Mouse (Mus musculus): ENCODE results near the gene Ccdc63.
"Not testable (repeated sequence)": the region's sequence is repeated elsewhere in the genome, so short reads cannot be mapped to it uniquely, and the experiment has no call there.

The Ccdc63 gene

DNA sequence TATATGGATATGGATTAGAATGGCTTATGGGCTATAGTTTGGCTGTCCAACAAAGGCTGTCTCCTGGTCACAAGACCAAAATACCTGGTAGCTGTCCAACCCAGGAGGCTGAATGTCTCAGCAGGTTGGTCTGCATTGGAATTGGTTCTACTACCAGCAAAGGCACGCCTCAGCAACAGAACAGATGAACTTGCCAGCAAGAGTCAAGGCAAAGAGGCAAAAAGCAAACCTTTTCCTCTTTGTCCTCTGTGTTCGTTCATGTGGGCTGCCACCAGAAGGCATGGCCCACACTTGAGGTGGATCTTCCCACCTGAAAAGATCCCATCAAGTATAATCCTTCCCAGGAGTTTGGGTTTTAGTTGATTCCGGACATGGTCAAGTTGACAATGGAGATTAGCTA is at the start of gene Ccdc63:
Gene Ccdc63 (minus strand): TSS at position 101 of the 400 bp plus-strand sequence.
- no peak for DNase-seq

DNA sequence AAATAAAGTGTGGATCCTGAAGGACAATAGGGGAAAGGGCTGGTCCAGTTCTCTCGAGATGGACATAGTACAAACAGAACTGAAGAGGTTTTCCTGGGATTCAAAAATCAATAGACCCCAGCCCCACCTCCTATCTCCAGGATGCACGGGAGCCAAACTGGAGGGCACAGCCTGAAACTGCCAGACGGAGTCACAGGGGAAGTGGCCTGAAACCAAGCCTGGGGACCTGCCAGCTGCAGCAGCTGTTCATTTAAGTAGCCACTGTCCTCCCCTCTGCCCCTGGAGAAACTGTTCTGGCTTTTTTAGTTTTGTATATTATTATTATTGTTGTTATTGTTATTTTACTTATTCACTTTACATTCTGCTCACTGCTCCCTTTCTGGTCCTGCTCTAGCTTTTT is 48.5 kb upstream of the Ccdc63 start:
- DNase-seq = no peak

DNA sequence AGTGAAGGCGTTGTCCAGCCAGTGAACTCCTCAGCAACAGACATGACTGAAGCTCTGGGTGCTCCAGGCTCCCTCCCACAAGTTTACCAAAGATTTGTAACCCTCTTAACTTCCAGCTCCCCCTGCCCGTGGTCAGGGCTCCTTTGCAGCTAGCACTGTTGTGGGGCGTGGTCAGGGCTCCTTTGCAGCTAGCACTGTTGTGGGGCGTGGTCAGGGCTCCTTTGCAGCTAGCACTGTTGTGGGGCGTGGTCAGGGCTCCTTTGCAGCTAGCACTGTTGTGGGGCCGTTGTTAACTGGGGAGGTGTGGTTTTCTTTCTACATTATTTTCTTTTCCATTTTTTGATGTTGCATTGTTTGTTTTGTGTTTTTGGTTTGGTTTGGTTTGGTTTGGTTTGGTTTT is 44.2 kb upstream of the Ccdc63 start:
- not testable (repeated sequence) for DNase-seq

DNA sequence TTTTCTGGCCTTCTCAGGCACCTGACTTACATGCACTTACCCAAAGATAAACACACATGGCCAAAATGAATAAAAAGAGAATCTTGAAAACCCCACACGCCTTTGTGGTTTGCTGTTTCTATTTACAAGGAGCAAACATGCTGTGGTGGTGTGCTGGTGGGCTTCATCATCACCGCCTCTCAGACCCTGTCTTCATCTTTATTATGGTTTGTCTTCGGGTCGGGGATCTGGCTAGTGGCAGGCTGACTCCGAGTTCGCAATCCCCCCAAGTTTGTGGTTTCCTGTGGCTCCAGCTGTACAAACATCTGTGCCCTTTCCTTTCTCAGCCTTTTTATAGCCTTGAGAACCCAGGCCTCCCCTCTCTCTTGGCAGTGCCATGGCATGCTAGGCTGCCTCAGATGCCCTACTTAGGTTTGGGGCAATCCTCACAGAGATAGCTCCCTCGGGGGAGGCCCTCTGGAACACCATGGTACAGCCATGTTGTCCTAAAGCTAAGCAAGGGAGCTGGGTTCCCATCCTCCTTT is 43.7 kb upstream of the Ccdc63 start:
- no peak for DNase-seq

DNA sequence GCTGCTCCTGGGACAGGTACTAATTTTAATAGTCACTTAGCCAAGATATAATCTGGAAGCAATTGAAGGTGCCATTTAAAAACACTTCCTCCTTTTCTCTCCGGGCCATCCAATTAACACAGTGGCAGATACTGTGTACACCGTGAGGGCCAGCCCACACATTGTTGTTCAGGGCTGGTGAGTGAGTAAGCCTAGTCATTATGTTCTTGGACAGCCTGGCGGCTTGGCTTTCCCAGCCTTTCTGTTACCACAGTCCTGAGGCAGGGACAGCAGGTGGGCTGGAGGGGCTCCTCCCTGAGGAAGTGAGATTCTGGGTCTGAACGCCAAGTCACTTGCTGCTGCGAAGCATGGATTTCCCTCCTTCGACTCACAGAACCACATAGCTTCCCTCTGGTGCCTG is 39.0 kb upstream of the Ccdc63 start:
- no peak for DNase-seq

DNA sequence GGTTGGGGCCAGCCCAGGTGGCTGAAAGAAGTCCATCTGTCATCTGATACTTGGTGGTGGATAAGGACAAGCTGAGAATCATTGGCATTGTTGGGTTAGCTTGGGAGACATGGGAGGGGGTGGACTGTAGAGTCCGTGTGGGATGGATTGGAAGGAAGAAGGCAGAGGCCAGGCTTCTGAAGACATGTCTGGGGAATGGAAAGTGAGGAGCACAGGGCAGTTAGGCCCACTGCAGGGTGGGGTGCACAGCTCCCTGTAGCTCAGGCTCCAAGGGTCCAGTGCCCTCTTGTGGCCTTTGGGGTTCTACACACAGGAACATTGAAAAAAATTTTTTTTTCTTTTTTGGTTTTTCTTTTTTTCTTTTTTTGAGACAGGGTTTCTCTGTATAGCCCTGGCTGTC is 35.8 kb upstream of the Ccdc63 start:
- peak; percentile 60 for DNase-seq

DNA sequence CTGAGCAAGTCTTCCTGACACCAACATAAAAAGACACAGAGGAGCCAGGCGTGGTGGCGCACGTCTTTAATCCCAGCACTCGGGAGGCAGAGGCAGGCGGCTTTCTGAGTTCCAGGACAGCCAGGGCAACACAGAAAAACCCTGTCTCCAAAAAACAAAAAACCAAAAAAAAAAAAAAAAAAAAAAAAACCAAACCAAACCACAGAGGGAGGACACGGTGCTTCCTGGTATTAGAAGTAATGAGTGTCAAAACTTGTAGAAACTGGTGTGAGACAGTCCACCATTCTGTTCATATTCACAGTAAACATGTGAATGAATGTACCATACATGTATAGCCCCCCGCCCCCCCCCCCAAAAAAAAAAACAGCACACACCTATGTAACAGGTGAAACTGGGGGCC is 35.3 kb upstream of the Ccdc63 start:
- no peak for DNase-seq

DNA sequence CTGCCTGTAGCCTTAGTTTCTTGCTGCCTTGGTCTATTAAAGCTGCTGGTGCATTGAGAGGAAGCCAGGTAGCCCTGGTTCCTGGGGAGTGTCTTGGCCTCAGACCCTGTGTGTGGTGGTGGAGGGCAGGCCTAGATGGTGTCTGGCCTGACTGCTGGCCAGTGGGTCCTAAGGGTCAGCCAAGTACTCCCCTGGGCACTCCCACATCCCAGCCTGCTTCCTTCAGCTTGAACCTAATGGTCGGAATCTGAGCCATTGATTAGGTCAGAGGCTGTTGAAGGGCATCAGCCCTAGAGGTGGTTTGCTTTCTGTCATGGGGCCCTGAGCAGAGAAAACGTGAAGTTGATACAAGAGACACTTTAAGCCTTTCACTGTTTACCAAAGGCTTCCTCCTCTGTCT is 34.8 kb upstream of the Ccdc63 start:
- DNase-seq = no peak

DNA sequence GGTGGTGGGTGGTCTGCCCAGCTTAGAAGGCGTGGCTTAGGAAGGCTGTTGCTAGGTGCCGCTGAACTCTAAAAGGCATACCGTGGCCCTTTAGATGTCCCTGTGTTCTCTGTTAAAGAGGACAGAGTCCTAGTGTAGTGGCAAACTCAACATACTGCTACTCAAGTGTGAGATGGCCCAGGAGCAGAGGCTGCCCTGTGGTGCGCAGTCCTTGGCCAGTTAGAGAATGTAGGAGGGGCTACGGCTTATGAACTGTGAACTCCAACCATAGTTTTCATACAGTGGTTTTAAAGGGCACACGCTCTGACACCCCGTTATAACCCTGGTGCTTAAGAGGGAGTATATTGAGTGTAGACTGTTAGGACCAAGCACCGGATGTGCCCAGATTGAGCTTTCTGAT is 30.4 kb upstream of the Ccdc63 start:
- DNase-seq = no peak

DNA sequence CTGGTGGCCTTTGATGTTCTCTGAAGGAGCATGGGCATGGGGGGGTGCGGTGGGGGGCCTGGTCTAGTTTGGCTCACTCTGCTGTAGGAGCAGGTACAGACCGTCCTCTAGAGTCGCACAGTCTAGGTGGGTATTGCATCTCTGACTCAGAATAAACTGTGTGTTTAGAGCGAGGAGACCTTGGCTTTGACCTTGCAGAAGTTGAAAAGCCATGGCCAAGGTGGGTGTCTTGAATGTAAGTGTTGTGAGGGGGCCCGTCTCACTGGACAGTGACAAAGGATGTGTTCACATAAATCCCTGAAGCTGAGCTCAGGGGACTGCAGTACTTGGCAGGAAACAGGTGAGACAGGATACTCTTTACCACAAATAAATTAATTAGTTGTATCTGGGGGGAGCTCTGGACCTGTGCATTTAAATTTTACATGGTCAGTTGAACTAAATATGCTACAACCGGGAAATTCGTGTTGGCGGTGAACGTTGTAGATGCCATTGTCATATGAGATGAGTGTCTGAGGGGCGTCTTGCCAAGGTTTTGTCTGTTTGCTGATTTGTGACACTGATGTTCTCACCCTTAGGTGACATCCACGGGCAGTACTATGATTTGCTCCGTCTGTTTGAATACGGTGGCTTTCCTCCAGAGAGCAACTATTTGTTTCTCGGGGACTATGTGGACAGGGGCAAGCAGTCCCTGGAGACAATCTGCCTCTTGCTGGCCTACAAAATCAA is 27.9 kb upstream of the Ccdc63 start:
- DNase-seq = no peak

DNA sequence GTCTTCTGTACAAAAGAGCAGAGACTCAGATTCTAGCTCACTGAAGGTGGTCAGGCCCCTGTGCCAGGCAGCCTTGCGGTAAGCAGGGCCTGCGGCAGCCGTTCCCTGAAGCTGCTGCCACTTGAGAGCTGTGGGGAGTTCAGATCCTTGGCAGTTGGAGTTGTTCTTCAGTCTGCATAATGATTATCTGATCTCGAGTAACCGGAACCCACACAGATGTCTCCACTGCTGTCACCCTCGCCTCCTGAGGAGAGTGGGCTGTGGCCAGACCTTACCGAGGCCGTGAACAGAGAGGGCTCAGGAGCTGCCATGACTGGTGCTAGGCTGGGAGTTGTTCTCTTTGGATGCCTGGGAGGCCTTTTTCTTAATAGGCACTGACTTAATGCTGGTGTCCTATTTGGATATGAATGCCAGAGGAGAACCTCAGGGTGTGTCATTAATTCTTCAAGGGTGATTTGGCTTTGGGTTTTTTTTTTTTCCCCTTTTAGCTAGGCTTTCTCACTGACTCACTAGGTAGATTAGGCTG is 26.1 kb upstream of the Ccdc63 start:
- peak; percentile 58 for DNase-seq

DNA sequence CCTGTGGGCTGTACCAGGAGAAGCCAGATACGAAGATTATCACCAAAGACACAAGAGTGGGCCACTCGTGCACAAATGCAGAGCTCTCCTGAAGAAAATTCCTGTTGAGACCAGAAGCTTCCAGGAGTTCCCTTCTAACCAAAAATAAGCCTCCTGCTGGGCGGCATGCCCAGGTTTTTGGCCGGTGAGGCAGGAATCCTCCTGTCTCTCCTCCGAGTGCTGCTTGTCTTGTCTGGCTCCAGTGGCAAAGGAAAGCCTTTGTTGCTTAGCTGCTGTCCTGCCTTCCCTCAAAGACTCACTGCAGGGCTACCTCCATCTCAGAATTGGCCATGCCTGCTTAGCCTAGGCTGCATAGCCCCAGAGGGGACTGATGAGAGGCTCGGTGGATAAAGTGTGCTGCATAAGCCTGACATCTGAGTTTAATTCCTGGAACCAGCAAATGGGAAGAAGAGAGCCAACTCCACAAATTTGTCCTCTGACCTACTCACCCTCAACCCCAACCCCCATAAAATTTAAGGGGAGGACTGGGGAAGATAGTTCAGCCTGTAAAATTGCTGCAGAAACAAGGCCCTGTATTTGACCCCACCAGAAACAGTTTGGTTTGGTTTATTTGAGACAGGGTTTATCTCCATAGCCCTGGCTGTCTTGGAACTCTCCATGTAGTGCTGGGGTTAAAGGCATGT is 24.8 kb upstream of the Ccdc63 start:
- peak; percentile 75 for DNase-seq

DNA sequence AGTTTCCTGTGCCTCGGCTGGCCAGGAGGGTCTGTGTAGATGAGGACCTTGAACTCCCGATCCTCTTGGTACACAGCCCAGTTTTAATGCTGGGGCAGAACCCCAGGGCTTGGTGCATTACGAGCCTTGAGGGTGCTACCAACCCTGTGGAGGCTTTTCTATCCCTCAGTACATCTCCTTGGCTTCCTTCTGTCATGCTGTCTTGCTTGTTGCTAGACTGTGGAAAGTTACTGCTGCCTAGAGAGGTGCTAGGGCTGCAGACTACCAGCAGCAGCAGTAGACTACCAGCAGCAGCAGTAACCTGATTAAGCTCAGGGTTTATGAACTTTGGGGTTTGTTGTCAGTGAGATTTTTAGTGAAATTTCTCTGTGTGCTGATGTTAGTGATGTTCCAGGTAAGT is 23.4 kb upstream of the Ccdc63 start:
- peak; percentile 31 for DNase-seq

DNA sequence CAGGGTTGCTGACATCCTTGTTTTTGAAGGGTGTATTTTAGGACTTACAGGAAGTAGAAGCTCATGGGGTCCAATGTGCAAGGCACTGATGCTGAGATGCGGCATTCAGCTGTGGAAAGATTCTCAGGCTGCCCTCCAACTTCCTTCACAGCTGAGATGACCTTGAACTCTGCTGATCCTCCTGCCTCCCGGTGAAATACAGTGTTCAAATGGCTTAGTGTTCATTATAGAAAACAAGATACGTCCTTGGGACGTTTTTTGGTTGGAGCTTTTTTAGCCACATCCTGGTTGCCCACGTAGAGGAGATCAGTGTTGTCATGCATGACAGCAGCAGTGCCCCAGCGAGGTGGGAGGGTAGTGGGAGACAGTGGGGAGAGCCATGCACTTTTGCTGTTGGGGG is 22.6 kb upstream of the Ccdc63 start:
- DNase-seq = peak; percentile 8

DNA sequence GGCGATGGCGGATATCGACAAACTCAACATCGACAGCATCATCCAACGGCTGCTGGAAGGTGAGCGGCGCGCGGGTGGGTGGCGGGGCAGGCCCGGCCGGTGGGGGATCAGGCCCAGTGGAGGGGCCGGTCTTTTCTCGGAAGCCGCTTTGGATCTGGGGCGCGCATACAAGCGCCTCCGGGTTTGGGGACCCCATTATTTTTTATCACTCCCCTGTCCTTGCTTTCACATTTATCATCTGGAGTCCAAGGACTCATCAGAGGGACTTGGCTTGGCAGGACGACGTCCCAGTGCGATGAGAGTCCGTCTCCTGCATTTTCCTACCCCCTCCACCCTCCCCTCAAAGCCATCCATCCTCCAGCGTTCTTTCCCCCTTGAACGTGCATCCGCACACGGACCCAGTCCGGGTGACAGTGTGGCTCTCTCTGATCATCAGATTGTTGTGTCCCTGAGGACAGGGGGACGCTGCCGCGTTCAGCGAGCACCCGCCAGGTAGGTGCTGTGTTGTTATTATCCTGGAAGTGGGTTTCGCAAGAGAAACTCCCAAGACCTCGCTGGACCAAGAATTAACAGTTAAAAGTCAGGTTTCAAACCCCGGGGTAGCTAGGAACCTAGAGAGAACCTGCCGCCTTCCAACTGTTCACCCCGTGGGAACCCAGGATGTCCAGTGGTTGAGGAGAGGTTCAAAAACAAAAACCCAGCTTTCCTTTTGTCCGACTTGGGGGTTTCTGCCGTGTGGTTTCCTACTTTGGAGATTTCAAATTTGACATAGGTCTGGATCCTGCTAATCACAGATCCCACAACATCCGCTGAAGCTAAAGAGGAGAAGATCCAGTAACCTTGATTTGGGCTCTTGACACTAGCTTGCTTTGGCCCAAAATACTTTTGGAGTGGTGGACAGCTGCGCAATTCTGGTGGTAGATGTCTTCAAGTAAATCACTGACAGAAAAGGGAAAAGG is 18.2 kb upstream of the Ccdc63 start:
- DNase-seq = no peak

DNA sequence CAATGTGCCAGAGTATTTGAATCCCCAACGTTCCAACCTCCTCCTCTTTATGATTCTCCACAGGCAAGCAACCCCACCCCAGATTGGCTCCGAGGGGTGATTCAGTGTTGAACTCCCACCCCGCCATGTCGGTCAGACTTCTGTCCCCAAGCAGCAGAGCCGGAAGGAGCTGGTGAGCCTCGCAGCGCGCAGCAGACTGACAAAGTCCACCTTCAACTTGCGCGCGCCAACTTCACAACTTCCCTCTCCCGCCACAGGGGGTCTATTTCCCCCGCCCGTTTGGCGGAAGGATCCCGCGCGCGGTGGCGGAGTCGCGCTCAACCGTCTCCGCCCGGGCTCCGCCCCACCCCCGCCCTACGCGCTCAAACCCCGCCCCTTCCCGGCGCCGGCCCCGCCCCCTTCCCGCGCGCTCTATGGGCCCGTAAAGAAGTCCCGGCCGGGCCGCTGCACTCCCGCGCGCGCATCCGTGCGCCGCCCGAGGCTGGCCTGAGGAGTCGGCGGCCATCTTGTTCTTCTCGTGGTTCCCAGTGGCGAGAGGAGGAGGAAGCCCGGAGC is 17.3 kb upstream of the Ccdc63 start, which contains the start of gene Ppp1cc:
Gene Ppp1cc (plus strand): TSS at position 452 of the 555 bp plus-strand sequence.
- peak; percentile 93 for DNase-seq

DNA sequence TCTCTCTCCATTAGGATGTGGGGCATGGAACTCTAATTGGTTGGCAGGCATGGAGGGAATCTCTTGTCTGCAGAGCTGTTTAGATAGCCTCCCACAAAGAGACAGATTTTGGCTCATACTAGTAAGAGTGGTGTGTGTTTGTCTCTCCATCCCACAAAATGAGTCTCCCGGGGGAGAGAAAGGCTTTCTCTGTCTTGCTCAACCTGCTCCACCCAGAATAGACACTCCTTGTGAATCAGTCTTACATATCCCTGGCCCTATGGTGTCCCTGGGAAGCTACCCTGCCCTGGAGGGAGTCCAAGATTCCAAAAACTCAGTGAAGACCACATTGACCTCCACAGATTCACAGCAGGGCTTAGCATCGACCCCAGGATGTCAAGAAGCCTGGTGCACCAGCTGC is 15.9 kb upstream of the Ccdc63 start:
- no peak for DNase-seq

DNA sequence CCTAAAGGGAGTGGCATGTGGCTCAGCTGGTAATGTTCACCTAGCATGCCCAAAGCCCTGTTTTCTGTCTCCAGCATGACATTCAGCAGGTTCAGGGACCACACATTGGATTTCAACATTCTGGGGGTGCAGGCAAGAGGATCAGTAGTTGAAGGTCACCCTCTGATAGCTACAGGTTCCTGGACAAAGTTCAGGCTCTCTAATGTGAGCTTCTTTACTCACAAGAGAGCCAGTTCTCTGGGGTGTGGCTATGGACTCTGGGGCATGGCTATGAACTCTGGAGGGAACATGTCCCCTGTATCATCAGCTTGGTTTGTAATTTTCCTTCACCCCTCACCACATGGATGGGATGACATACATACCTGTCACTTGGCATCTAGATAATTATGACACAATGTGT is 15.0 kb upstream of the Ccdc63 start:
- no peak for DNase-seq

DNA sequence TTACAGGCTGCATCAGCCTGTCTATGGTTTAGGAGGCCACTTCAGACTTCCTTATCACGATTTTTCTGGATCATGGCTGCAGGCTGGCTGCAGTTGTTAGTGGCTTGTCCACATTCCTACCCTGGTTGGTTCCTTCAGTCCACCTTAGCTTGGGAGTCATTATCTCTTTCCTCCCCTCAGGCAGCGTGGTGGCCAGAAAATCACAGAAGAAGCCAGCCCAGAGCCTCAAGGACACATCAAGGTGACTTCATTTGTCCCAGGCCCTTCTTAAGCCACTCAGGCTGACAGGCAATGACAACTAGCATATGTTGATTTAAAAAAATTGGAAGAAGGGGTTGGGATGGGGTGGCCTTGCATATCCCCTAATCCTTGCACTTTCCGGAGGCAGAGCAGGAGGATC is 14.2 kb upstream of the Ccdc63 start:
- DNase-seq = no peak

DNA sequence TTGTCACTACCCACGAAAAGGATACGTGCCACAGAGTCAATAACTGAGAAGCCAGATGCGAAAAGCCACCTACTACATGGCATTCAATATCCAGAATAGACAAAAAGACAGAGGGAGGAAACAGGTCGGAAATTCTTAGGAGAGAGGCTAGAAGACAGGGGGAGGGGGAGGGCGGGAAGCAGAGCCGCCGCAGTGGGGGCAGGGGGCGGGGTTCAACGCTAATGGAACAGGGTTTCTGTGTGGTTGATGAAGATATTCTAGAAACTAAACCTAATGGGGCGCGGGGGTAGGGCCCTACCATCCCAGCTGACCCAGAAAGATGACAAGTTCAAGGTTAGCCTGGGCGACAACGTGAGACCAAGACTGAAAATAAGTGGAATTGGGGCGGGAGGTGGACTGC is 13.4 kb upstream of the Ccdc63 start:
- DNase-seq = no peak

DNA sequence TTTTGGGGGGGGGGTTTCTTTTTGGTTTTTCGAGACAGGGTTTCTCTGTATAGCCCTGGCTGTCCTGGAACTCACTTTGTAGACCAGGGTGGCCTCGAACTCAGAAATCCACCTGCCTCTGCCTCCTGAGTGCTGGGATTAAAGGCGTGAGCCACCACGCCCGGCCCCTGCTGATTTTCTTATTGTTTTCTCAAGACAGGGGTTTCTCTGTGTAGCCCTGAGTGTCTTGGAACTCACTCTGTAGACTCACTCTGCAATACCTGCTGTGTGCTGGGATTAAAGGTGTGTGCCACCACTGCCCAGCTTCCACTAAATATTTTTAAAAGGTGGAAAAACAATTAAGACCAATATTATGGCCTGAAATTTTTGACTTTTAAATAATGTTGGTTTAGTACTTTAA is 11.9 kb upstream of the Ccdc63 start:
- not testable (repeated sequence) for DNase-seq

DNA sequence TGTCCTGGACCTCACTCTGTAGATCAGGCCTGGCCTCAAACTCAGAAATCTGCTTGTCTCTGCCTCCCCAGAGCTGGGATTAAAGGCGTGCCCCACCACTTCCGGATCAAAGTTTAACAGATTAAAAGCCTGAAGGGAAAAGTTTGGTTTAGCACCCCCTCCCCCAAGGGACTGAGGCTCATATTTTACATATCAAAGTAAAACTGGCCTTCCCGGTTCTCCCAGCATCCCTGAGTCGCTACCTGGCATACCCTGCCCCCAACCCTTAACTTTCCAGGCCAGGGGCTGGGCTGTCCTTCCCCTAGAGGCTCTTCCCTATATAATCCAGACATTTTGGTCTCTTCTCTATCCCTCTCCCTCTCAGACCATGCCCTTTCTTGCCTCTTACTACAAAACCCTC is 8.6 kb upstream of the Ccdc63 start:
- no peak for DNase-seq

DNA sequence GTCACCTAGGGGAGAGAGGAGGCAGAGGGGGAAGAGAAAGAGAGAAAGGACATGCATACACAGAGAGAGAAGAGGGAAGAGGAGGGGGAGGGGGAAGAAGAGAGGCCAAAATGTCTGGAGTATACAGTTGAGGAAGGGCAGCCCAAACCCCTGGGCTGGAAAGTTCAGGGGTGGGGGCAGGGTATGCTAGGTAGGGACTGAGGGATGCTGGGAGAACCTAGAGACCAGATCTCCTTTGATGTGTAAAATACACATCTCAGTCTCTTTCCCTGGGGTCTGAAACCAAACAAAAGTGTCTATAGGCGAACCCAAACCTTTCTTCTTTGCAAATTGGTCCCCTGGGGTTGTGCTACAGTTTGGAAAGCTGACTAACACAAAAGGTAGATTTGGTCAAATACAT is 7.5 kb upstream of the Ccdc63 start:
- DNase-seq = no peak
